Mouse (Mus musculus) mouse trophoblast stem cell (cell line): ENCODE measurements around the gene Hmcn1.

Experiments used
- in situ Hi-C, 2 experiments: fragments of 300-500 bp; cut with MseI, MboI; formaldehyde crosslinking; loops; 2 replicates in 1 of 2; 3 replicates in 1 of 2; pipeline ENCODE4 v1.15.1; 2025

The Hmcn1 gene

DNA sequence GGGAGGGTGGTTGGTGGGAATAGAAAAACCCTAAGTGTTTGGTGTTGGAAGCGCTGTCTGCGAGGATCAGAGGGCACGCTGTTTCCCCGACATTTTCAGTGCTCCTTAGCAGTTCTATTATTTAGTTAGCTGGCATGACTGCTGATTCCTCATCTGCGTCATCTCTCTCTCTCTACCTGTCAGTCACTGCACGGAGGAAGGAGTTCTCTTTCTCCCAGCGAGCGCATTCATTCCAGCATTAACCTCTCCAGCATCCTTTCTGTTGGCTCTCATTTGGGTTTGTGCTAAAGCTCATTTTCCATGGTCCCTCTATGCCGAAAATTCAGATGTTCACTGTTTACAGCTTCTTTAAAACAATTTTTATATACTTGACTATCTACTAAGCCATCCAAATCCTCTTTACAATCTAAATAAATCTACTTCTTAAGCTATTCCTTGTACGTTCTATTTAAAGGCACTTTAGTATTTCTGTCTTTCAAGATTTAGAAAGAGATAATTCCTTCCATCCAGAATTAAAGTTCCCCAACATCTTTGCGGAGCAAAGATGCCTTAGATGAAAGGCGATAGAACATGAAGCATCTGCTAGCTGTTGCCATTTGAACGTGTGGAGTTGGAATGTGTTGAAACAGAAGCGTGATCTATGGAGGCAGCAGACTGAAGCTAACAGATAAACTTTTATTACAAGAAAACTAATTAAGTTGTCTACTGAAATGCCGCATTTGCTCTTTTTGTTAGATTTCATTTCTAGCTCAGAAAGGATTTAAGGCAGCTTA is 210.0 kb downstream of the Hmcn1 start:
- in situ Hi-C loops = no loop called here

DNA sequence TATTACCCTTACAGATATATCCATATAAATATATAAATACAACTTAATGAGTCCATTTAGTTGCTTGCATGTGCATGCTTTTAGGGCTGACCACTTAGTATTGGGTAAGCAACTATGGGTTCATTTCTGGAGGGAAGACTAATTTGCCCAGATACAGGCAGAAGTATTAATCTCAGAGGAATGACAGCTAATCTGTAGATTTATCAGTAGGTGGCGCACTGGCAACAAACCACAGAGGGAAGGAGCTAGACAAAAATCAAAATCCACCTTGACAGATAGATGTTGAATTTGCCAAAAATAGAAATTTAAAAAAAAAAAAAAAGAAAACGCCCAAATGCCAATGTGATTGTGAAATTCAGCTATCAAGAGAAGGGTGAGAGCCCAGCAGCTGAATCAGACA is 213.3 kb downstream of the Hmcn1 start:
- in situ Hi-C loops = no loop called here

DNA sequence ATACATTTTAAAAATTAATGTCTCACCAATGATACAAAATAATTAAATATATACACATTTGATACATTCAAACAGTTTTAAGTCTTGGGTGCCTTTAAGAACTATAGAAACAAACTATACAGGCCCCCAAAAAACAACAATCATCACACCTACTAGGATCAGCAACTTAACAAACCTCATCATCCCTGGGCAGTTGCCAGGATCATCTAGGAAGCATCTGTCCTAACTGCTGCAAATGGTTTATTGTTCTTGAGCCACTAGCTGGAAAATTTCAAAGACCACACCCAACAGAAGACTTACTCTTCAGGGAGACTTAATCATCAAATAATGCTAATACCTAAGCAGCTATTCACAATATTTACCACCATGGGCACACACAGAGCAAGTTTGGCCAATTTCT is 216.5 kb downstream of the Hmcn1 start:
- in situ Hi-C loops = no loop called here

DNA sequence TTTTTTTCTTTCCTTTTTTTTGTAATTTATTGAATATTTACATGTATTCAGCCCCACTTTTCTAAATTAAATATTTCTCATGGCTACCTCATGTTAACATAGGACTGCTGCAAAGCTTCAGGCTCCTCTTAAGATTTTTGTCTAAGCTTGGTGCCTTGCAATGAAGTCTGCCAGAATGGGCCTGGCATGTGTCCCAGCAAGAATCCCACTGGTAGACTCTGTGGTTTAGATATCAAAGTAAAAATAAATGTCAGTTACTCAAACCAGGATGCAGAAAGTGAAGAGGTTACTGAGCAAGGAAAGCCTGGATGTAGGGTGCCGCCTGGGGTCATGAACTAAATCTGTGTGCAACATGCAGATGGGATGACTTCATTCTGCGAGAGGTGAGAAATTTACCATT is 217.5 kb downstream of the Hmcn1 start:
- in situ Hi-C loops = no loop called here

DNA sequence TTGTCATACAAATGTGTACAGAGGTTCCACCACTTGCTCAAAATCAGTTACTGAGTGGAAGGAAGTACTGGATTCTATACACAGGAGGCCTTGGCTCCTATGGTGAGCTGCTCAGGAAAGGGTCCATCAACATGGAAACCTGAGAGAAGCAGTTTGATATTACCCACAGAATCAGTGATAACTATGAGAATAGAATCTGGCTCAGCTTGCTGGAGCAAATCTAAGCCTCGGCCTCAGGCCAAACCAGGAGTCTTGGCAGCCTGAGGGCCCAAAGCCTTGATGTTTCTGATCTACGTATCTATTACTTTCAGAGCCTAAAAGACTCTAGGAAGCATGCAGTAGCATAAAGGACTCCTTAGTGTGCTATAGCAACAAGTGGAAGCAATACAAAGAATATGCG is 220.3 kb downstream of the Hmcn1 start:
- in situ Hi-C loops = no loop called here

DNA sequence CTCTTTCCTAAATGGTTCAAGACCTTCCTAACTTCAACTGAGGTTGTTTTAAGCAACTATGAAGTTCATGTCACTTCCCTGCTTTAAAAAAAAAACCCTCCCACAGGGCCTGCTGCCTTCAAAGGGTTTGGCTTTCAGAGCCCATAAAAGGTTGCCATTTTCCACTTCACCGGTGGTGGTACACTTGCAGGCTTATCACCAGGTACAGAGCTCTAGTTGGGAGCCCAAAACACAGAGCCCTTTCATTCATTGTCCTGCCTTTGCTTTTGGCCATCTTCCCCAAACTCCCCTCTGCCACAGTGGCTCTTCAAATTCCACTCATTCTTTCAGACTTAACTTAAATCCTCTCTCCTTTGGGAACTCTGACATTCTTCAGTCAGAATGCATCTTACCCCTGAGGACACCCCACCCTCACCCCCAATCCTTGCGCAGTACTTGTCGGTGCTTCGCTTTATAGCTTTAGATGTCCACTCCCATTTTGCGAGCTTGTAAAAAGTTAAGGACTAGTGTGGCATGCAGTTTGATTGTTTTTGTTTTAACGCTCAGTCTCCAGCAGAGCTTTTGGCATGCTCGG is 222.2 kb downstream of the Hmcn1 start:
- in situ Hi-C loops = no loop called here

DNA sequence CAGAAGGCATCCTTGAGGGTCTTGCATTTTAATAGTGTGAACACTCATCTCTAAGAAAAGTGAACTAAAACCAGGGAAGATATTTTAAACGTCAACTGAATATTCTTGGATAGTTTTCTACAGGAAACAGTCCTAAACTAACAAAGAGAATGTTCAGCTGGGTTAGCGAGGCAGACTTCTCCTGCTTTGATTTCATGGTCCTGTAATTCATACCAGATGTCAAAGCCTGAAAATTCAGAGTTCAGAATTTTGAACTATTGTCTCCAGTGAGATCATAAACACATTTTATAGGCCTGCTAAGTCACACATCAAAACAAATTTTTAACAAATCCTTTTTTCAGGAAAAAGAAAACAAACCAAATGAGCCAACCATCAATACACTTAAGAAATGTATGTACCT is 223.4 kb downstream of the Hmcn1 start:
- in situ Hi-C loops = no loop called here

DNA sequence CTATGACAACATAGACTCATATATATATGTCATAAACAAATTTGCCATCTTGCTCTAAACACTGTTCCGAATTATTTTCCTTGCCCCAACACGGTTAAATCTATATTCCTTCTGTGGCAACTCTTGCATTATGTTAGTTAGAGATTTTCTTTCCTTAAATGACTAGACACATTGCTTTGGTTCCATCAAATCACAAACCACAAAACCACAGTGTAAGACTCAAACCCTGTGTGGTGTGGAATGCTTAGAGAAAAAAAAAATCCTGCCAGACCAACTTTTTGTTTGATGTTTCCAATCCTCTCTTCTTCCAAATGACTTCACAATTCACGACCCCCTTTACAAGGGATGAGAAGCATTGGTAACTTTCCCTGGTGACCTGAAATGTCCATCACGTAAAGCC is 231.6 kb downstream of the Hmcn1 start:
- in situ Hi-C loops = no loop called here

DNA sequence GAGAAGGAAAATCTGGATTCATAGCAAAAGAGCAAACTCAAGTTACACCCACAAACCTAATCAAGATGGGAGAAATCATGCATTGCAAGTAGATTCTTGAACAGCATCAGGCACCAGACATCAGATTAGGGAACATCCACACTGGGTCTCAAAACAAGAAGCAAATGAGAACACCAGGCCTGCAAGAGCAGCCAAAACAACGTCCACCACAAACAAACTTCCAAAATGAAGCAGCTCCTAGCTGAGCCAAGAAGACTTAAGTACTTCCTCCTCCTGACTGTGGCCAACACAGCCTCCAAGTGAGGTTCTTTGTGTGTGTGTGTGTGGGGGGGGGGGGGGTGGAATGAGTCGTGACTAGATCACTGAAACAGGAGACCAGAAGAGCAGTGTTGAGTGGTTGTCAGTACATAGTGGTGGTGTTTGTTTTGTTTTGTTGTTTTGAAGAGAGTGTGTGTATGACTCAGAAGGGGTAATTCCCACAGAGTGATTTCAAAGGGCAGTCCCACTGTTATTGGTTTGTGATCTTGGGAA is 232.4 kb downstream of the Hmcn1 start:
- in situ Hi-C loops = no loop called here

DNA sequence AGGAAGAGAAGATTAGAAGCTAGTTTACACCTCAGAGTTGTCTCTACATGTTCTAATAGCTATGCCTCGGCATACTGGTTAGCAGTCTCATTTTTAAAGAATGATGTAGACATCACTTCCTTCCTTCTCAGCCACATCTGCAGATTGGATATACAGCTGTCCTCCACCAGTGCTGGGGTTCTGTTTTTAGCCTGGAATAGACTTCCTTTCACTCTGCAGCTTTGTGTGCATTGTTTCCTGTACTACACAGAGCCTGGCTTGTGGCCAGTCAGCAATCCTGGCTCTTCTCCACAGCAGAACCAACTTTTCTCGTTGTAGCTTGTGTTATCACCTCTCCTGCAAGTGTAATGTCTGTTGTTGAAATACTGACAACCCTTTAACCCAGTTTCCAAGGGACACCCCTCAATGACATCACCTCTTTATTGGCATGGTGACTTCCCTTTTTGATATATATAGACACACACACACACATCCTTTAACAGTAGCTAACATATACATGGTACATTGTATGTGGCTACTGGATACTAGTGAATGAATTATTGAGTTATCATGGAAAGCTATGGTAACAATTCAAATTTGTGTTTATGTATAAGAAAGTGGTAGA is 233.7 kb downstream of the Hmcn1 start:
- in situ Hi-C loops = no loop called here

DNA sequence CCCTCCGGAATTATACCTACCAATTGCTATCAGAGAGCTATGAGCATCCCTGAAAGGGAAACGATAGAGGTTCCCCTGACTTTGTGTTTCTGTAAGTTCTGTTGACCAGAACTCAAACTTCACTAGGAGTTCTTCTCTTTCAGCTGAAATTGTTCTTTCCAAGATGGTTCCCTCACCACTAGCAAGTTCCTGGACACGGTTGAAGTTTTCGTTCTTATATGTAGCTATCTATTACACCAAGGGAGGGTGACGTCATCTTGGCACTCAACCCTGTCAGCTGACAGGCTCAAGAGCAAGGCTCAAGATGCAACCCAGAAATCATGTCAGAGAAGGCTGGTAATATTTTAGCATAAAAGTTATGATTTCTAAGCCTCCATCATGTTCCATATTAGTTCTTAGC is 239.3 kb downstream of the Hmcn1 start:
- in situ Hi-C loops = no loop called here

DNA sequence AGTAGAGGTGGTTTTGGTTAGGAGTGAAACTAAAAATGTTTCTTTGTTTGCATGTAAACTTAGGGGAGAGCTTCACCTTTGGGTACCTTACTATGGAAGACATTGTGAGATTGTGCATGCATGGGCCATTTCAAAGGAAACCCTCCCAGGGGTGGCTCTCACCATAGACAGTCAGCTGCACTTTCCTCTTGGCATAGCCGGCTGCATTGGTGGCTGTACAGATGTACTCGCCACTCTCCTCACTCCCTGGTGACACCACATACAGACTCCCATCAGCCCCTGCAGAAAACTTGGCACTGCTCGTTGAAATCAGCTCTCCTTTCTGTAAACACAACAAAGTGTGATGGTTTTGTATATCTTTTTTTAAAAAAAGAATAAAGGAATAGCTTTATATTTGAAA is 244.5 kb downstream of the Hmcn1 start:
- in situ Hi-C loops = no loop called here

DNA sequence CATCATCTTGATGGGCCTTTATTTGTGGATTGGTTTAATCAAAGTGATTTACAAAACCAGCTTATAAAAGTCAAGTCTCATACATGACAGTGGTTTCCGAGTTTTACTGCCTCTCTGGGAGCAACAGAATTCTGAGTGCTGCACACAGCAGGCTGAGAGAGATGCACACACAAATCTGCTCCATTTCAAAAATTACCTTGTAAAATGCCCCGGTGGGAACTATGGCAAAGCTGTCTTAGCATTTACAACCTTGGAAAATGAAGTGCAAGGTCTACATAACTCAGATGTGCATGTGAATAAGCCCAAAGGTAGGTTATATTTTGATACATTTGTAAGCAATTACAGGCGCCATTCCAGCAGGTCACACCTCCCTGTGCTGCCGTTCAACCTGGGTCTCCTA is 245.5 kb downstream of the Hmcn1 start:
- in situ Hi-C loops = no loop called here

DNA sequence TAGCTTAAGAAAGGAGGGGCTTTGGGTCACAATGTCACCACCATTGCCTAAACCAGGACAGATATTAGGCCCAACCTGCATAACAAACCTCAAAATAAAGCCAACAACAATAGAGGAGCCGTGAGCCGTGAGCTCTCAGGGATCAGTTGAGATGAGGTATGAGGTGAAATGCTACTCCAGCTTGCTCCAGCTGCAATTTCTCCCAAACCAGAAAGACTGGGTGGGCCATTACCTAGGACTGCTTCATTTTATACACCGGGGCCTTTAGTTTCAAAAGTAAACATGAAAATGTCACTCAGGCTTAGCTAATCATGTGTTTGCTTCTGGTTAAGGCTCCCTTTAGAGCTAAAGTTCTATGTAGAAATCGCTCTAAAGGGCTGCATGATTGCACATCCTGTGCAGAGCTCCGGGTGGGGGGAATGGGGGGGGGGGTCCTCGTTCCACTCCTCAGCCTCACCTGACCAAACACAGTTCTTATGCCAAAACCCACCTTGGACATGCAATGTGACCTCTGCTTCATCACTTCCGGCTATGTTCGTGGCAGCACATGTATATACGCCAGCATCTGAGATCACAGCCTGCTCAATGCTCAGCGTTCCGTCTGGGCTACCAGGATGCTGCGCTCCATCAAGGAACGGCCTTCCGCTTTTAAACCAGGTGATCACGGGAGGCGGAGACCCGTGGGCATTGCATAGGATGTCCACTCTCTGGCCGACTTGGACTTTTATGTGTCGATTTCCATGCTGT is 250.0 kb downstream of the Hmcn1 start:
- in situ Hi-C loops = no loop called here

DNA sequence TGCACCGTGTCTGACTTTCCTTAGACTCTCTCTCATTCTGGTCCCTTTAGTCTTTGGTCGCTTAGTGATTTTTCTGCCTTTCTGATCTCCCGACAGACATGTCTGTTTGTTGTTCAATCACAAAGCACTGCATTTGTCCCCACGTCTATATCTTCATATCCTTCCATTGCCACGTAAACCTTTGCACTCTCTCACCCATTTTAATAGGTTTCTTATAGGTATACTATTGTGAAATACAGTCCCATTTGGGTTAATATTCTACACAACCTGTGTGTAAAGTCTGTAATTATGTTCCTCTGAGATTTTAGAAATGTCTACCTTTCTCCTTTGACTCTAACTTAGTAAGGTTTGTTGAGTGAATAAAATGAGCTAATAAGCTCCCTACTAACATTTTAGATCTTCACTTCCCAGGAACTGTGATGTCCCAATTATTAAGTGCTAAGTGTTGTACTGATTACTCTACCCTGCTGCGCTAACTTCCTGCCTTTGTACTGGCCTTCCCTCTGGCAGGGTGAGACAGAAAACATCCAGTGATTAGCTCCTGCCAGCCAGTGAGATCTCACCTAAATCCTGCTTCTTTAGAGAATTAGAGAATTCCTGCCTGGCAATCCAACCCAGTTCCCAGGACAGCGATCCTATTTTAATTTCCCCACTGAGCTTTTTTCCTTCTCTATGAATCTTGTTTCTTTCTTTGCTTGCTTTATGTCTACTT is 250.7 kb downstream of the Hmcn1 start:
- in situ Hi-C loops = no loop called here

DNA sequence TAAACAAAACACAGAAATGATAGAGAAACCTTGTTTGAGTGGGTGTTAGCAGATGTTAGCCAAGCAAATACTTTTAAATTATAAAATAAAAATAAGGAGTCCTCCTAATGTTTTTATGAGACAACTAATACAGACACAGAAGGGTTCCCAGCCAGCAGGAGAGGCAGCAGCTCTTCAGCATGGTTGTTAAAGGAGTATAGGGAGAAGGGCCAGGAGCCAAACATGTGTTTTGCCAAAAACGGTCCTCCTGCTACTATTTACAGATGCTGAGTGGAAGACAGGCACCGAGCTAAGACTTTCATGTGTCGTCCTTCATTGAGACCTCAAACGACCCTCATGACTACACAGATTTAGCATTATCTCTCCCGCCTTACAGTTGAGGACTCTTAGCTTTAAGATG is 281.8 kb downstream of the Hmcn1 start:
- in situ Hi-C loops = no loop called here

DNA sequence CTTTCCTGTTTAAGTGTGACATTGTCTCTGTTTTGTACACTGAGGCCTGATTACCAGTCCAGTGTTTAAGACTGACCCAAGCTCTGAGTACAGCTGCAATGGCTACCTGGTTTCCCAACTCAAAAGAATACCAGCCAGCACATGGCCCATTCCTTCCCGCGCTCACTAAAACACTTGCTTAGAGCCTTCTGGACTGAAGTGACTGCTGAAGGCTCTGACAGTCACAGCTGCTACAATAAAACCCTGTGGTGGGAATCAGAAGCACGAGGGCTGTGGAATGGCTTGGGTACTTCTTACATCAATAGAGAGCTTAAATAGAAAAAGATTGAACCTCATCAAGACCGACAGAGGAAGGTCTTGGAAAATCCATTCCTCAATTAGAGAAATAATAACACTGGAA is 286.7 kb downstream of the Hmcn1 start:
- in situ Hi-C loops = no loop called here

DNA sequence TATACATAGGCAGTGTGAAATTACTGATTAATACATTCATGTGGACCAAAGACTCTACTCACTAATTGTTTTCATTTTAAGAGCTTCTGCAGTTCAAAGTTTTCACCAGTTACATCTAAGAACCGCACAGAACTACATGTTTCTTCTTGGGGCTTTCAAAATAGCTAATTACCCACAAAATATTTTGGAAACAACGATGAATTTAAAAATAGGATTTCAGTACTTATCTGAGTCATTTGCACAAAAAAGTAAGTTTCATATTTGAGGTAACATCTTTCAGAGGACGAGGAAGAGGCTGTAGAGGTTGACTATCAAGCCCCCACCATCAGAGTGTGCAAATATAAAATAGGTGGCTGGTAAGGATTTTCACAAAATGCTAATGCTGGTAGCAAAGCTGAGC is 295.5 kb downstream of the Hmcn1 start:
- in situ Hi-C loops = no loop called here

DNA sequence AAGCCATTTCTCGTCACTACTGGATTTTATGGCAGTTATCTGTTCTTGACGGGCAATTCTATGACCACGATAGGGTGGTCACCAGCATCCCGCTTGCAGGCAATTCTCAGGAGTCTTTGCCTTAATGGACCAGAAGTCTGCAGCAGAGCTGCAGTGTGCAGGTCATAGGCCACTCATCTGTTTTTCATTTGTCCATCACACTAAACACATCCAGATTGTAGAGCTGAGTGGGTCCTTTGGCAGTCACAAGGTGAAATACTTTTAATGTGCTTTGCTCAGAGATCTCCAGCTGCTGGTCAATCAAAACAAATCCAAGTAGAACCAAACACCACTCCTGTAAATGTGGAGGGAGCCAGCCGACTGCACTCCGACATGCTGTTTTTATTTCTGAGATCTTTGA is 311.2 kb downstream of the Hmcn1 start:
- in situ Hi-C loops = no loop called here

DNA sequence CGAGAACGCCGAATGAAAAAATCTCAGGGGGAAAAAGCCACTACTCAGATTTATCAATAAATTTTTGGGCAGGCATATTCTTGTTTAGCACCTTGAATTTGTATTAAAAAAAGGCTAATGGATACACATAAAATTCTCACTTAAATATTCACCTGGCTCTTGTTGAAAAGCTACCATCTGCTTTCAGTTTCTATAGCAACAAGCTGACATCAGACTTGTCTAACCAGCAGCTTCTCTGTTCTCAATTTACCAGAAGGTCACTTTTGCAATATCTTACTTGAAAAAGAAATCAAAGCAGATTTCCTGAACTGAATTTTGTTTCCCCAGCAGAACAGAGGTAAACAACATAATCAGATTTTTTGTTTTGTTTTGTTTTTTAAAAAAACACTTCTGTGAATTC is 311.8 kb downstream of the Hmcn1 start:
- in situ Hi-C loops = no loop called here

DNA sequence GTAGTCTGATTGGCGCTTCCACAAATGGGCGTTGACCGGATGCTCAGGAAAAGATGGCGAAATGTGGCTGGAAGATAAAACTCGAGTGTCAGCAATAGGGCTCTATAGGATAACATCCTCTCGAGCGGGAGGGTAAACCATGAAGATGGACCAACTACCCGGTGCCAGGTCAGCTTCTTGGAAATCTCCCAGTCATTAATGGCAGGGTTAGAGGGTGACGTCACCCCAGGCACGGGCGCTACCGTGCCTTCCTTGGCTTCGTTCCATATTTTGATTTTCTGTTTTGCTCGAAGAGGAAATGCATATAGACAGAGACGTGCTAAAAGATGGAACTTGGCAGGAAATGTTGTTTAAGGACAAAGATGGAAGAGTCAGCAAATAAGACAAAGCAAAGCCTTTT is 312.2 kb downstream of the Hmcn1 start:
- in situ Hi-C loops = no loop called here

DNA sequence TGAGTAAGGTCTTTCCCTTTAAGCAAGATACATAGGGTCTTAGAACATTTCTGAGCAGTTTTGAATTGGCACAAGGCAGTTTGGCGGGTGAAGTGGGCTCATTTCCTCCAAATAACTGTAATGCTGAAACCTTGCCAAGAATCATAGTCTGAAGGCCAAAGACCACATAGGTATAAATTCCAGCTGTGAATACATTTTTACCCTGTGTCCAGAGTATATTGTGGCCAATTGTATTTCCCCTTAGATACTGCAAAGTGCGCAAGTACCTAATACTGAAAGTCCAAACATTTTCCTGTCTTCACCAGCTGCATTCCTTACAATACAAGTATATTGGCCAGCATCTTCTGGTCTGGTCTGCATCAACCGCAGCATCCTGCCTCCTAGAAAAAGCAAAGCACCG is 312.9 kb downstream of the Hmcn1 start:
- in situ Hi-C loops = no loop called here
